Comparison of ENCODE assay signal across 9 mouse cellular contexts in the genomic region with DNA sequence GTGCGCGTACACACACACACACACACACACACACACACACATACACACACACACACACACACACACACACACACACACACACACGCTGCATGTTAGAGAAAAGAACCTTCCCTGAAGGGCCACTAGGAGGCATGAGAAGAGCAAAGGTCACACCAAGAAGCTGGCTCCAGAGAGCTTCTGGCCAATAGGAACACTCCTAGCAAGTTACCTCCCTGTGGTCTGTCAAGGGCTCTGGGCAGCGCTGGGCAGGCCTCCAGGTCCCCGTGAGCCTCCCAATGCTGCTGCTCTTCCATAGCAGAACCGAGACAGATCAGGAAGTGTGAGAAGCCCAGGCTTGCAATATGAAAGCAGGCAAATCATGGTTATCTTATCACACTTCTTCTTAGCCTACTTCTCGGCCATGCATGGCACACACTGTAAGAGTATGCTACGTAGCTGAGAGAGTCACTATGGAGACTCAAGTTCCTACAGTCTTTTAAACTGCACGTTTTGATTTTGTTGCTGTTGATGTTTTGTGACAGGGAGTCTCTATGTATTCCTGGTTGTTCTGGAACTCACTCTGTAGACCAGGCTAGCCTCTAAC. TPM values are rescaled to one million over a fixed set of nuclear protein-coding genes. Genes with fewer than 3 reads are reported as not detected.
DNase-seq lines count a peak whose midpoint lies in the region; ATAC-seq lines count a peak whose summit lies in the region.
"Had no signal": no experiment of that assay in that cellular context is flagged by ENCODE, and none has a peak within 500 bp of the region (broad histone marks: within the 10 kb centered on the region; RNA-seq: fewer than 3 reads in every experiment).

No protein-coding gene starts in this region.

- H3K9me3 ChIP-seq in liver, embryonic 16.5 days (replicated peaks; ENCODE audit: control insufficient read depth, low read length) = no peaks in the 10 kb centered on the region
- no peaks in the 10 kb centered on the region for H3K9me3 ChIP-seq in hindbrain, embryonic 11.5 days (ENCODE audit: control insufficient read depth, low read length)
- H3K9me3 ChIP-seq: embryonic facial prominence, embryonic 12.5 days had no signal

- WGBS in liver, embryonic 16.5 days (ENCODE audit: insufficient replicate concordance) = 23% methylated on average over 9 of the region's 9 CpGs
- 68% methylated on average over 8 of the region's 9 CpGs for WGBS in hindbrain, embryonic 11.5 days

- H3K9ac ChIP-seq in liver, embryonic 16.5 days (ENCODE audit: low read depth, low read length) = peak overlapping the region; percentile 27; the same call in 1 of the 2 replicates
- no peak overlapping the region for H3K9ac ChIP-seq in hindbrain, embryonic 11.5 days (ENCODE audit: low read depth, low read length)
- H3K9ac ChIP-seq: embryonic facial prominence, embryonic 12.5 days had no signal

- H3K36me3 ChIP-seq in liver, embryonic 16.5 days (ENCODE audit: control insufficient read depth, insufficient read depth) = no peaks in the 10 kb centered on the region
- no peaks in the 10 kb centered on the region for H3K36me3 ChIP-seq in hindbrain, embryonic 11.5 days (ENCODE audit: control insufficient read depth, insufficient read depth, low read length)
- H3K36me3 ChIP-seq: embryonic facial prominence, embryonic 12.5 days had no signal

- H3K4me2 ChIP-seq in liver, embryonic 16.5 days (ENCODE audit: low read depth, low read length) = peak overlapping the region; percentile 30; the same call in 1 of the 2 replicates
- H3K4me2 ChIP-seq in hindbrain, embryonic 11.5 days (replicated peaks; ENCODE audit: low read depth, low read length) = no peak overlapping the region
- H3K4me2 ChIP-seq: embryonic facial prominence, embryonic 12.5 days had no signal

- peaks cover 18% of the 10 kb centered on the region for H3K4me1 ChIP-seq in liver, embryonic 16.5 days (ENCODE audit: control insufficient read depth, low read depth, low read length)
- H3K4me1 ChIP-seq in hindbrain, embryonic 11.5 days (replicated peaks; ENCODE audit: control insufficient read depth, insufficient read depth, low read length) = no peaks in the 10 kb centered on the region
- H3K4me1 ChIP-seq: embryonic facial prominence, embryonic 12.5 days had no signal

- H3K27me3 ChIP-seq in liver, embryonic 16.5 days (ENCODE audit: control insufficient read depth, insufficient read depth, low read depth, low read length) = no peaks in the 10 kb centered on the region
- no peaks in the 10 kb centered on the region for H3K27me3 ChIP-seq in hindbrain, embryonic 11.5 days (ENCODE audit: control insufficient read depth, insufficient read depth, low read length)
- H3K27me3 ChIP-seq: embryonic facial prominence, embryonic 12.5 days had no signal

- intact Hi-C loops in heart, postnatal 36 days (cut with DNase I) = loop anchor here (2.0 kb wide), 1 partner anchor 163 kb away; no protein-coding TSS in a partner anchor

- peak; percentile 50 for DNase-seq in ovary, postnatal 36 days (ENCODE audit: low spot score)
- DNase-seq in ovary, postnatal 14 days (ENCODE audit: low spot score) = no peak
- DNase-seq in adrenal gland, postnatal 4 days (ENCODE audit: low spot score in 2 of 2) = peak; percentile 7 to 30
- DNase-seq in heart, postnatal 36 days = peak; percentile 36 to 37
- DNase-seq in spleen, postnatal 36 days (ENCODE audit: low spot score in 2 of 2) = peak; percentile 60 to 68
- no peak for DNase-seq in cerebellum, postnatal 4 days (ENCODE audit: low spot score in 2 of 2)
- DNase-seq in hindbrain, embryonic 11.5 days (ENCODE audit: low spot score) = no peak

- peak; percentile 89 for ATAC-seq in liver, embryonic 16.5 days (ENCODE audit: low read depth)
- no peak for ATAC-seq in hindbrain, embryonic 11.5 days (ENCODE audit: low FRiP score)

- H3K27ac ChIP-seq in liver, embryonic 16.5 days (ENCODE audit: low read length) = peak overlapping the region; percentile 11; the same call in 1 of the 2 replicates
- no peak overlapping the region for H3K27ac ChIP-seq in hindbrain, embryonic 11.5 days (ENCODE audit: low read depth, low read length)
- H3K27ac ChIP-seq: embryonic facial prominence, embryonic 12.5 days had no signal

- no peak overlapping the region for H3K4me3 ChIP-seq in liver, embryonic 16.5 days (ENCODE audit: low read depth, low read length)
- no peak overlapping the region for H3K4me3 ChIP-seq in hindbrain, embryonic 11.5 days (ENCODE audit: low read depth, low read length)
- H3K4me3 ChIP-seq: embryonic facial prominence, embryonic 12.5 days had no signal

RNA-seq across cellular contexts. Expression of a gene that starts 13.6 kb away (rescaled TPM):
- 10 to 100 TPM; 12.7 to 13.6 TPM for total RNA-seq in adrenal gland, postnatal 4 days (2021)
- total RNA-seq in heart, postnatal 36 days (2021) = under 1 TPM in 1 of 2 experiments, not detected in 1; 0.08 TPM
- polyA plus RNA-seq in liver, embryonic 16.5 days (2015; fragmentation: Nextera tagmentation; extraction: Ambion mirVana) = 0.04 TPM in 1 of 2 replicates, not detected in the other
- polyA plus RNA-seq in hindbrain, embryonic 11.5 days (2014; fragmentation: Nextera tagmentation; extraction: Ambion mirVana) = 0.05 TPM in 1 of 2 replicates, not detected in the other
- polyA plus RNA-seq: embryonic facial prominence, embryonic 12.5 days had no signal

Comparison
In these comparisons a context has a peak if more than half of its experiments do, and no peak if none do; other contexts are left out.
1. DNase-seq: peak in ovary, postnatal 36 days (single experiment), adrenal gland, postnatal 4 days (2 of 2), heart, postnatal 36 days (2 of 2) and spleen, postnatal 36 days (2 of 2); none in ovary, postnatal 14 days (single experiment), cerebellum, postnatal 4 days (0 of 2) and hindbrain, embryonic 11.5 days (single experiment).
2. RNA of a gene that starts 13.6 kb away (total RNA-seq): 12.7 to 13.6 TPM in adrenal gland, postnatal 4 days; 0.08 TPM in heart, postnatal 36 days; every median in the first group is over 10 times any median in the second.